Mouse (Mus musculus): ENCODE data around the gene Elf3.
"Not testable (repeated sequence)": the region's sequence is repeated elsewhere in the genome, so short reads cannot be mapped to it uniquely, and the experiment has no call there.

Elf3 gene

DNA sequence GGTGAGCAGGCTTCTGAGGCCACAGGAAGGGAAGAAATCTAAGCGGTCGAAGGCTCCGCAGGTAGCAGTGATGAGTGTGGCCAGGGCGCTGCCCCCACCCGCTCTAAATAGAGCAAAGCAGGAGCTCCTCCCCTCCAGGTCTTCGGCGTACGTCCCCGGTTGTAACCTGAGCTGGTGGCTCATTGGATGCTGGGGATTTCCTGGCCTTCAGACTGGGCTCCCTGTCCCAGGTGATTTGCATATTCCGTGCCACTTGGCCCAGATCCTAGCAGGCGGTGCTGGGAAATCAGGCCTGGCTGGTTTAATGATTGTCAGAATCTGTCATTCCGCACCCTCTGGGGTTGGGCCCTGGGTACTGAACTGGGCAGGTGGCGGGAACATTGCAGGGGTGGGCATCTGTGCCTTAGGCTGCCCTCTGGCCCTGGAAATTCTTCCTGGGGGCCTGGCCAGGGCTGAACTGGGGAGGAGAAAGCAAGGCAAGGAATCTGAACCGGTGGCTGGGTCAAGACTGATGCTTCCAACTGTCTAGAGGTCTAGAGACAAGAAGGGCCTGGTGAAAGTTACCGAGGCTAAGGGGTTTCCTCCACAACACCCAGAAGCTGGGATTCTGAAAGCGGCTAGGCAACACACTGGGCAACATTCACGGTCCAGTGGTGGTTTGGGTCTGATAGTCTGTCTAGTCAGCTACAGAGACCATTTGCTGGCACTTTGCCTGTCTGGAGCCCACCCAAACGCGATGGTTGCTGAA is at the start of gene Elf3:
TSS of gene Elf3 (minus strand) at position 189 of the 748 bp plus-strand sequence.
- peak; percentile 99 for DNase-seq

- DNase-seq, result no peak
Measured at GRCm38 (mm10) chr1:135290908-135291307, 32.5 kb upstream of the Elf3 start.

DNA sequence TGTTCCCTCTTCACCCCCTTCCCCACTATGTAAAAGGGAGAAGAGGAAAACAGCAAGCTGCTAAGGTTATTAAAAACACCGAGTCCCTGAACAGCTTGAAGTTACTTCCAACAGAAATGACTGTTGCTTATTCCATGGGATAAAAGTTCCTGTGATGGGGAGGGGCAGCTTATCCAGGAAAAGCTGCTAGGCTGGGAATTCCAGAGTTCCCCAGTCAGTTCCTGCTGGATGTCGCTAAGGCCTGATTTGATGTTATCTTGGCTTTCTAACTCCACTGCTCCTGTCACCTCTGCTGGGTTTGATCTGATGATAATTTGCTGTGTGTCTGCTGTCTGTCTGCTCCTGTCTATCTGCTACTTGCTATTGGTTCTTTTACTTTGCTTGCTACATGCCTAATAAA is 27.9 kb upstream of the Elf3 start:
- no peak for DNase-seq

DNA sequence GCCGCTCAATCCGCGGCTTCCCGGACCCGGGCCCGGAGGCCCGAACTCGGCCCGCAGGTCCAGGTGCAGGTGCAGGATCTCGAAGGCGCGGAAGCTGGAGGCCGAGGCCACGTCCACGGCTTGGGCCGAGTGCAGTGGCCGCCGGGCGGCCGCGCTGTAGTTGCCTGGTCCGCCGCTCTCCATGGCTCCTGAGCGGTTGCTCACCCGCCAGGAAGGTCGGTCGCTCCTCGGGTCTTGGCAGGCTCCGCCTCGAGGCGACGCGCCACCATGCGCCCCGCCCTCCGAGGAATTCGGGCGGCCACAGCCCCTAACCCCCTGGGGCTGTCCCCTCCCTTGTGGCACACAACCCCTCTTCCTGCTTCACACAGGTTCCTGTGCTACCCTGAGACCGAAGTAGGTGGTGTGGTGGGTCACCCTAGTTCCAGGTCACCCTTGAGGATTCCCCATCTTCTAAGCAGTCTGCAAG is 25.5 kb upstream of the Elf3 start, which contains the start of gene Rnpep:
TSS of gene Rnpep (minus strand) at position 259 of the 466 bp plus-strand sequence.
- DNase-seq, result peak; percentile 62

- DNase-seq, result no peak
Measured at GRCm38 (mm10) chr1:135283287-135283825, 25.0 kb upstream of the Elf3 start.

DNA sequence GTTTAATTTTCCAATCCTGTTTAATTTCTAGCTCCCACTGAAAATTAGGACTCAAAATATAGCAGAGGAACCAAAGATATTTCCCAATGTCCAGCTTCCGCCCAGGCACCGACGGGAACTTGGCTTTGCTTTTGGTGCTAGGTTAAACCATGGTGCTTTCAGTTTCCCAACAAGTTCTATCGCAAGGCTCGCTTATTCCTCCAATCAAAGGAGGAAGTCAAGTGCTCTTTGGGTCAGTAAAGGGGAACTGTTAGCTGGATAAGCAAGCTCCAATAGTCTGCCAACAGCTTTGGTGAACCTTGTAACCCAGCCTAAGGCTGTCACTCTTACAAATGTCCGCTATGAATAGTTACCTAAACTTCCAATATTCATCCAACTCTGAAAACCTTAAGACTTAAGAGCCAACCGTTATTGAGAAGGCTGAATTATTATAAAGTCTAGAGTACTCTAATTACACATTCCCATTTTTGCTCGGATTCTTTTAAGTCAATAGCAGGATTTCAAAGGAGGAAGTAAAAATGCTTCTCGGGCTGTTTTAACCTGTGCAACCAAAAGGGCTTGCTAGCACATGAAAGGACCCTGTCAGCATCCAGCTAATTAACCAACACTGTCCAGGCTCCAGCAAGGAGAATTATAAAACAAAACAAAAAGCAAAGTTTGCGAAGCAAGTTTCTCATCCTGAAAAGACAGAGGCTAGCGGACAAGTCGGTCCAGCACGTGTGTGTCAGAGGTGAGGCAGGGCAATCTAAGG is 24.3 kb upstream of the Elf3 start:
- peak; percentile 47 for DNase-seq

- no peak for DNase-seq
Measured at GRCm38 (mm10) chr1:135281841-135282240, 23.5 kb upstream of the Elf3 start.

- peak; percentile 84 for DNase-seq
Measured at GRCm38 (mm10) chr1:135280646-135281045, 22.3 kb upstream of the Elf3 start.

DNA sequence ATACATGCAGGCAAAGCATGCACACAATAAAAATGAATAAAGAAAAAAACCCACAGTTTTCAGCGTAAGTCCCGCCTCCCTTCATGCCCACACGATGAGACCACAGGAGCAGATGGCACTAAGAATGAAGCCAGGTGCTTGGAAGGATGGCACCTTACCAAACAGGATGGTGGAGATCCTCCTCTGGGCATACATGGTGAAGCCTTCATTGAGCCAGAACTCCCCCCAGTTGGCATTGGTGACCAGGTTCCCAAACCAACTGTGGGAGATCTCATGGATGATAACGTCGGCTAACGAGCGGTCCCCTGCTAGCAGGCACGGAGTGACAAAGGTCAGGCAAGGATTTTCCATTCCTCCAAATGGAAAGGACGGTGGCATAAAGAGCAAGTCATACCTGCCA is 13.0 kb upstream of the Elf3 start:
- DNase-seq, result no peak

DNA sequence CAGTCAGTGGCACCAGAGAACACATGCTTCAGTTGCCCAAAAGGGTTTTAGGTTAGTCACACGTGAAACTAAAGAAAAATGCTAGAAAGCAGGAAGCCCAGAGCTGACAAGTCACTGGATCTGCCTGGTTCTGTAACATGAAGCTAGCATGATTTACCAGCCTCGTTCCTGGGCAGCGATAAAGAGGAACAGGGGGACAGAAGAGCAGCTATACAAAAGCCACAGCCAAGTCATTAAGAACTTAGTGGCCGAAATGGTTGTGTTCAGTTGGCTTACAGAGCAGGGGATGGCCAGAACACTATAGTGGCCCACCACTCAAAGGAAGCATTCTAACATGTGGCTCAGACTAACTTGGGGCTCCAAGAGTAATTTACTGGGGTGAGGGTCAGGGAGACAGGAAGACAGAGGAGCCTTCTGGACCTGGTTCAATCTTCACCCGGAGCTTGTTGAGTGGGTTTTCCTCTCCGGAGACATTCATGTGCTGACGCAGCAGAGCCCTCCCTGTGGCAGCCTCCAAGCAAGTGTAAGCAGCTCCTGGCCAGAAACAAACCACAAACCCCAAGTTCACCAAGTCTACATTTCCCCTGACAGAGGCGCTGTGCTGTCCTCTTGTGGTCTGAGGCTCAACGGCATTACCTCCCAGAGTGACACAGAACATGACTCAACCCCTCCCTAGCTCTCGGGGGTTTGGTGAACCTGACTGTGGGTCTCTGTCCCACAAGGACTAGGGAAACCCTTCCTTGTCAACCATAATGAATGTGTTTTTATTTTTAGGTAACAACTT is 9.5 kb upstream of the Elf3 start:
- DNase-seq, result no peak

- DNase-seq, result peak; percentile 65
Measured at GRCm38 (mm10) chr1:135265834-135266233, 7.5 kb upstream of the Elf3 start.

DNA sequence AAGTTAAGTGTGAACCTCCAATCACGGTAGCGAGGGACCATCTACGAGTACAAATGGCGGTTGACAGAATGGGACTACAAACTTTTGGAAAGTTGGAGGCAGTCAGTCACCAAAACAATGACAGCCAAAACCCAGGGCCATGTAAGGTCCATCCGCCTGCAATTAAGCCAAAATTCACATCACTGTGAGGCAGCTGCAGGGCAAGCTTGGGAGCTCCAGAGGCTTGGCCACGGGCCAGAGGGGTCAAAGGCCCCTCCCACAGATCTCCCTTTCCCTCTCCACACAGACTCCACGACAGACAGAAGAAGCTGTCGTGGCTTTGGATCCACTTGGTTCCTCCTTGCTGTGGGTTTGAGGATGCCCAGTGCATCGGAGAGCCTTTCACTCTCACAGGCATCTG is 4.9 kb upstream of the Elf3 start:
- DNase-seq, result no peak

DNA sequence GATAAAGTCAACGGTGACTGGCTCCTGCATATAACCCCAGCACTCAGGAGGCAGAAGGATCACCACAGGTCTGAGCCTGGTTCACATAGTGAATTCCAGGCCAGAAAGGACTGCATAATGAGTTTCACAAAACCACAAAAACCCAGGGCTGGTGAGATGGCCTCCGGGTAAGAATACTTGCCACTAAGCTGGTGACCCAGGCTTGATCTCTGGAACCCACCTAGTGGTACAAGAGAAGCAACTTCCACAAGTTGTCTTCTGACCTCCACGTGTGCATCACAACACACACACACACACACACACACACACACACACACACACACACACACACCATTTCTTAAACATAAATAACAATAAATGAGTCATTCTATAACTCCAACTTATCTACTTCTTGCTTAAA is 4.0 kb upstream of the Elf3 start:
- DNase-seq, result no peak

- DNase-seq, result no peak
Measured at GRCm38 (mm10) chr1:135260931-135261330, 2.6 kb upstream of the Elf3 start.

- DNase-seq, result peak; percentile 89
Measured at GRCm38 (mm10) chr1:135259128-135259436, 714 bp upstream of the Elf3 start.

DNA sequence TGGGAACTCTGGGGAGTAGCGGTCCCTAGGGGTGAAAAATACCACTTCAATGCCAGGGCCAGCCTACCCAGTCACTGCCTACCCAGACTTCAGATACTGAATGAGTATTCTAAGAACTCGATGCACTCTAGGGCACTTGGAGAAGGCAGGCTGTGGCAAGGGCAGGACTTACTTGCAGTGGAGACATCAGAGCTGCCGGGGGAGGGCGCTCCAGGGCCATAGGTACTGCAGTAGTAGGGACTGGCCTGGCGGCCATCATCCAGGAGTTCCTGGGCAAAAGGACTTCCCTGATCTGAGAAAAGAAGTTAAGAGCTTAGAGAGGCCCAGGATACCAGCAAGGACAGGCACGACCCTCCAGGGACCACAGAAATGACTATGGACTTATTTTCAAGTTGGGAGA is 2.1 kb downstream of the Elf3 start:
- peak; percentile 67 for DNase-seq

- DNase-seq, result no peak
Measured at GRCm38 (mm10) chr1:135252854-135253253, 5.5 kb downstream of the Elf3 start.

GRCm38 (mm10) chr1:135251405-135251804 is 7.0 kb downstream of the Elf3 start:
- DNase-seq, result no peak

GRCm38 (mm10) chr1:135250706-135251105 is 7.7 kb downstream of the Elf3 start:
- DNase-seq, result no peak

- DNase-seq, result peak; percentile 93
Measured at GRCm38 (mm10) chr1:135248434-135248850, 9.9 kb downstream of the Elf3 start.

DNA sequence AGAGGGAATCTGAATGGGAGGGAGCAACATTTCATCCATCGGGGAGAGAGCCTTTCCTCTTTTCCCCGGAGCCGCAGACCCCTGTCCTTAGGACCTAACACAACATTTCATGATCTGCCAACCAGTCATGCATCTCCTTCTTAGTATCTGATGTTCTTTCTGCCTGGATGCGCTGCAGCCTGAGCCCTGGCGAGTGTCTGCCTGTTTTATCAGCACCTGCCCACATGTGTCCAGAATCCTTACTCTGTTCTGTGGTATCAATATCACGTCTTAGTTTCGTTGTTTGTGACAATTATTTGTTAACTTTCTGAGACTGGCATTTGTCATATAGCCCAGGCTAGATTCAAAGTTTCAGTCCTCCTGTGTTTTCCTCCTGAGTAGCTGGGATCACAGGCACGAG is 14.4 kb downstream of the Elf3 start:
- DNase-seq, result no peak

DNA sequence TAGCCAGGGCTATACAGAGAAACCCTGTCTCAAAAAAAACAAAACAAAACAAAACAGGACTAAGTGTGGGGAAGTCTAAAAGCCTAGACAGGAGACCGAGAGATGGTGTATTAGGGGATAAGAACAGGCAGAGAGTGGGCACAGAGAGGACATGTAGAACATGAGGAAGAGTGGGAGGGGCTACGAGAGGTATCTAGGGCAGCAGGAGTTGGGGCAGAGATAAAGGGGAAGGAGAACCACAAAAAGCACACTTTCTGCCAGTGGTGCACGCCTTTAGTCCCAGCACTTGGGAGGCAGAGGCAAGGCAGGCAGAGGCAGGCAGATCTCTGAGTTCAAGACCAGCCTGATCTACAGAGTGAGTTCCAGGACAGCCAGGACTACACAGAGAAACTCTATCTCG is 18.2 kb downstream of the Elf3 start:
- not testable (repeated sequence) for DNase-seq
